15 mouse cellular contexts compared by ENCODE assay signal in genomic region chr2:31206211-31206610, GRCm38 (mm10). TPM values are rescaled to one million over a fixed set of nuclear protein-coding genes. Genes with fewer than 3 reads are reported as not detected.
DNase-seq lines count a peak whose midpoint lies in the region; ATAC-seq lines count a peak whose summit lies in the region.
"Had no signal": no experiment of that assay in that cellular context is flagged by ENCODE, and none has a peak within 500 bp of the region (broad histone marks: within the 10 kb centered on the region; RNA-seq: fewer than 3 reads in every experiment).

No protein-coding gene starts in this region.

- H3K9ac ChIP-seq in heart, embryonic 11.5 days (ENCODE audit: low read depth, low read length), result no peak overlapping the region
- H3K9ac ChIP-seq in neural tube, embryonic 13.5 days, result 0 out of 2 replicates have a peak overlapping the region, but pooled peaks have one; percentile 17
- H3K9ac ChIP-seq in hindbrain, embryonic 16.5 days (ENCODE audit: low read depth, low read length), result no peak overlapping the region

- H3K27ac ChIP-seq in heart, embryonic 11.5 days (ENCODE audit: low read depth, low read length), result peak overlapping the region; percentile 41; the same call in 1 of the 2 replicates
- H3K27ac ChIP-seq in neural tube, embryonic 13.5 days (replicated peaks), result peak overlapping the region; percentile 61
- peak overlapping the region; percentile 6; the same call in 1 of the 2 replicates for H3K27ac ChIP-seq in hindbrain, embryonic 16.5 days (ENCODE audit: low read depth, low read length)
- H3K27ac ChIP-seq: kidney, postnatal 0 days had no signal

- no peak for DNase-seq in heart, adult 8-10 months (ENCODE audit: low spot score)
- no peak for DNase-seq in neural tube, embryonic 10.5 days (ENCODE audit: extremely low spot score, low spot score)
- no peak for DNase-seq in ovary, postnatal 36 days (ENCODE audit: low spot score)
- DNase-seq: cerebellum, postnatal 14 days; liver; lung, postnatal 4 days; right cerebral cortex, adult 18-20 months had no signal

- 0 out of 2 replicates have a peak, but pooled peaks cover 4% of the 10 kb centered on the region for H3K36me3 ChIP-seq in heart, embryonic 11.5 days (ENCODE audit: control insufficient read depth, insufficient read depth, low read length)
- peaks cover 40% of the 10 kb centered on the region for H3K36me3 ChIP-seq in neural tube, embryonic 13.5 days
- peaks cover 7% of the 10 kb centered on the region for H3K36me3 ChIP-seq in hindbrain, embryonic 16.5 days (ENCODE audit: control insufficient read depth, insufficient read depth, low read length)

- no peaks in the 10 kb centered on the region for H3K9me3 ChIP-seq in heart, embryonic 11.5 days (replicated peaks; ENCODE audit: control insufficient read depth, low read length)
- no peaks in the 10 kb centered on the region for H3K9me3 ChIP-seq in neural tube, embryonic 13.5 days
- no peaks in the 10 kb centered on the region for H3K9me3 ChIP-seq in hindbrain, embryonic 16.5 days (ENCODE audit: control insufficient read depth, low read length)
- H3K9me3 ChIP-seq: G1E had no signal

- WGBS in heart, embryonic 11.5 days (ENCODE audit: insufficient replicate concordance), result 79% methylated on average over 4 of the region's 4 CpGs
- WGBS in neural tube, embryonic 13.5 days, result 78% methylated on average over 4 of the region's 4 CpGs
- WGBS in hindbrain, embryonic 16.5 days, result 52% methylated on average over 4 of the region's 4 CpGs

- ATAC-seq in heart, embryonic 11.5 days (replicated peaks; ENCODE audit: insufficient number of reproducible peaks, low FRiP score, low TSS enrichment), result no peak
- ATAC-seq in neural tube, embryonic 13.5 days (ENCODE audit: low read depth), result no peak
- no peak for ATAC-seq in hindbrain, embryonic 16.5 days
- no peak for ATAC-seq in cerebellum, adult (ENCODE audit: insufficient number of reproducible peaks, low FRiP score, low TSS enrichment)
- ATAC-seq: intestine, embryonic 16.5 days had no signal

- no peak overlapping the region for H3K4me2 ChIP-seq in heart, embryonic 11.5 days
- H3K4me2 ChIP-seq in neural tube, embryonic 13.5 days, result no peak overlapping the region
- H3K4me2 ChIP-seq in hindbrain, embryonic 16.5 days (ENCODE audit: low read length), result no peak overlapping the region

- no peak overlapping the region for H3K4me3 ChIP-seq in heart, embryonic 11.5 days (ENCODE audit: low read depth, low read length)
- H3K4me3 ChIP-seq in neural tube, embryonic 13.5 days, result no peak overlapping the region
- no peak overlapping the region for H3K4me3 ChIP-seq in hindbrain, embryonic 16.5 days (ENCODE audit: low read length)

- peaks cover 73% of the 10 kb centered on the region for H3K4me1 ChIP-seq in heart, embryonic 11.5 days (ENCODE audit: control insufficient read depth, insufficient read depth, low read length)
- peaks cover 22% of the 10 kb centered on the region for H3K4me1 ChIP-seq in neural tube, embryonic 13.5 days (replicated peaks)
- peaks cover 10% of the 10 kb centered on the region for H3K4me1 ChIP-seq in hindbrain, embryonic 16.5 days (ENCODE audit: control insufficient read depth, insufficient read depth, low read depth, low read length)

- no peaks in the 10 kb centered on the region for H3K27me3 ChIP-seq in heart, embryonic 11.5 days (ENCODE audit: control insufficient read depth, insufficient read depth, low read length)
- H3K27me3 ChIP-seq in neural tube, embryonic 13.5 days, result no peaks in the 10 kb centered on the region
- H3K27me3 ChIP-seq in hindbrain, embryonic 16.5 days (replicated peaks; ENCODE audit: control insufficient read depth, insufficient read depth, low read length), result no peaks in the 10 kb centered on the region

RNA-seq across cellular contexts. Expression of gene Ncs1, which starts 39.4 kb away (rescaled TPM):
- 42.8 and 46.5 TPM in 2 replicates for polyA plus RNA-seq in heart, embryonic 11.5 days (2014; fragmentation: Nextera tagmentation; extraction: Ambion mirVana)
- total RNA-seq in heart, adult 8-10 months (2022), result 10 to 100 TPM; 10.0 to 16.2 (median 14.1) TPM
- polyA plus RNA-seq in neural tube, embryonic 13.5 days (2015; fragmentation: Nextera tagmentation; extraction: Ambion mirVana), result 137 and 153 TPM in 2 replicates
- 151 and 174 TPM in 2 replicates for polyA plus RNA-seq in hindbrain, embryonic 16.5 days (2015; fragmentation: Nextera tagmentation; extraction: Ambion mirVana)
- total RNA-seq: monocyte, adult 5-6 weeks had no signal
- polyA plus RNA-seq: G1E had no signal

RNA-seq across cellular contexts. Expression of gene Gpr107, which starts 54.1 kb away (rescaled TPM):
- polyA plus RNA-seq in heart, embryonic 11.5 days (2014; fragmentation: Nextera tagmentation; extraction: Ambion mirVana), result 30.4 and 33.8 TPM in 2 replicates
- total RNA-seq in heart, adult 8-10 months (2022), result 10 to 100 TPM; 27.1 to 34.5 (median 29.8) TPM
- 34.9 and 37.3 TPM in 2 replicates for polyA plus RNA-seq in neural tube, embryonic 13.5 days (2015; fragmentation: Nextera tagmentation; extraction: Ambion mirVana)
- polyA plus RNA-seq in hindbrain, embryonic 16.5 days (2015; fragmentation: Nextera tagmentation; extraction: Ambion mirVana), result 34.4 and 37.3 TPM in 2 replicates

Comparison
In these comparisons a context has a peak if more than half of its experiments do, and no peak if none do; other contexts are left out.
1. H3K27ac ChIP-seq: peak in every context shown above with its lines; median percentile 61 in neural tube, embryonic 13.5 days; 41 in heart, embryonic 11.5 days; 6 in hindbrain, embryonic 16.5 days.